Mouse (Mus musculus) bone marrow, adult 2 months (tissue): ENCODE results near the gene Phf13. TPM values are rescaled to one million over a fixed set of nuclear protein-coding genes. Genes with fewer than 3 reads are reported as not detected.

Source experiments
- H3K27ac ChIP-seq: fragments of 200-500 bp; 2 replicates; pipeline ENCODE4 v1.5.1; 2012; ENCODE audit warnings: low read depth, mild to moderate bottlenecking, control low read depth, inconsistent platforms, low read length; ENCODE audit not compliant: control insufficient read depth, poor library complexity, insufficient read depth
- H3K4me1 ChIP-seq: fragments of 200-500 bp; 2 replicates; pipeline ENCODE4 v1.6.1; 2011; ENCODE audit warnings: low read length; ENCODE audit not compliant: control insufficient read depth, insufficient read depth
- H3K4me3 ChIP-seq: fragments of 200-500 bp; replicated peaks from 2 replicates; pipeline ENCODE3; 2011; ENCODE audit warnings: mild to moderate bottlenecking, low read depth, low read length, control low read depth; ENCODE audit not compliant: control insufficient read depth
- CTCF ChIP-seq: fragments of 200-500 bp; IDR thresholded peaks from 2 replicates; pipeline ENCODE4 v1.5.1; 2011; ENCODE audit warnings: low read length, control low read depth; ENCODE audit not compliant: control insufficient read depth, insufficient read depth
- POLR2A ChIP-seq: fragments of 200-500 bp; IDR thresholded peaks from 2 replicates; pipeline ENCODE4 v1.6.1; 2011; ENCODE audit warnings: low read depth, mild to moderate bottlenecking, control low read depth, low read length, borderline replicate concordance; ENCODE audit not compliant: control insufficient read depth
- WGBS: fragments of 180-500 bp; shearing (Covaris S2); methylation state at CpG from one replicate; pipeline ENCODE4 v1.1.7; 2018; 5-methylcytosine and 5-hydroxymethylcytosine counted together
- polyA plus RNA-seq: library from polyadenylated mRNA; stranded (reverse); fragments of >200 nt; gene quantifications from 2 replicates; pipeline ENCODE4 v1.2.4, GENCODE M21; 2011; ENCODE audit warnings: low replicate concordance; ENCODE audit not compliant: missing spikeins, insufficient read depth, insufficient read length

Phf13 gene
- polyA plus RNA-seq, 1 experiment = 2.8 TPM

- H3K27ac ChIP-seq = peak within 1 kb of the TSS; percentile 83
- no peaks in the 10 kb centered on the region for H3K4me1 ChIP-seq
- TF ChIP-seq CTCF (no peak), POLR2A (peak; percentile 87)
- WGBS = under 1% methylated on average over 45 of the region's 45 CpGs
- peak within 1 kb of the TSS; percentile 81 for H3K4me3 ChIP-seq
Measured at GRCm38 (mm10) chr4:152008622-152009075, 12.6 kb upstream of the Phf13 start, which contains the start of gene Klhl21. Klhl21 (plus strand) TSS chr4:152008803.

GRCm38 (mm10) chr4:152008148-152008500, 12.1 kb upstream of the Phf13 start:
- WGBS = 3% methylated on average over 14 of the region's 14 CpGs
- no peak for TF ChIP-seq POLR2A
- no peak for TF ChIP-seq CTCF
- no peak overlapping the region for H3K27ac ChIP-seq
- no peaks in the 10 kb centered on the region for H3K4me1 ChIP-seq
- peak overlapping the region; percentile 81 for H3K4me3 ChIP-seq

GRCm38 (mm10) chr4:152007481-152008147, 11.6 kb upstream of the Phf13 start:
- no peak overlapping the region for H3K4me3 ChIP-seq
- no peaks in the 10 kb centered on the region for H3K4me1 ChIP-seq
- TF ChIP-seq POLR2A (no peak), CTCF (no peak)
- no peak overlapping the region for H3K27ac ChIP-seq
- WGBS = 47% methylated on average over 8 of the region's 8 CpGs

GRCm38 (mm10) chr4:152006812-152007211, 10.8 kb upstream of the Phf13 start:
- no peak overlapping the region for H3K27ac ChIP-seq
- 89% methylated on average over 3 of the region's 3 CpGs for WGBS
- TF ChIP-seq CTCF (no peak), POLR2A (no peak)
- H3K4me1 ChIP-seq = no peaks in the 10 kb centered on the region
- no peak overlapping the region for H3K4me3 ChIP-seq

- H3K4me1 ChIP-seq = no peaks in the 10 kb centered on the region
- H3K27ac ChIP-seq = no peak overlapping the region
- H3K4me3 ChIP-seq = no peak overlapping the region
- 64% methylated on average over 6 of the region's 6 CpGs for WGBS
- TF ChIP-seq CTCF = no peak
- no peak for TF ChIP-seq POLR2A
Measured at GRCm38 (mm10) chr4:152006137-152006536, 10.1 kb upstream of the Phf13 start.

GRCm38 (mm10) chr4:152002063-152002462, 6.0 kb upstream of the Phf13 start:
- no peak overlapping the region for H3K4me3 ChIP-seq
- 83% methylated on average over 3 of the region's 3 CpGs for WGBS

GRCm38 (mm10) chr4:152001335-152001734, 5.3 kb upstream of the Phf13 start:
- no peak overlapping the region for H3K4me3 ChIP-seq
- H3K27ac ChIP-seq = no peak overlapping the region
- no peaks in the 10 kb centered on the region for H3K4me1 ChIP-seq
- WGBS = 73% methylated on average over 4 of the region's 4 CpGs
- TF ChIP-seq POLR2A = no peak
- TF ChIP-seq CTCF = no peak

More at GRCm38 (mm10) chr4:152002063-152002462, 6.0 kb upstream of the Phf13 start:
- Histone ChIP-seq H3K27ac (no peak overlapping the region), H3K4me1 (no peaks in the 10 kb centered on the region)
- TF ChIP-seq POLR2A = no peak
- no peak for TF ChIP-seq CTCF

GRCm38 (mm10) chr4:152000906-152001305, 4.8 kb upstream of the Phf13 start:
- Histone ChIP-seq H3K27ac (no peak overlapping the region), H3K4me1 (no peaks in the 10 kb centered on the region), H3K4me3 (no peak overlapping the region)
- no peak for TF ChIP-seq POLR2A
- no peak for TF ChIP-seq CTCF
- 47% methylated on average over 4 of the region's 4 CpGs for WGBS
